ENCODE assay signal across 1 mouse cellular context in genomic region chr14:54714121-54714520, GRCm38 (mm10).
TF ChIP-seq lines count a peak whose summit lies in the region.

No protein-coding gene starts in this region.

TF ChIP-seq in CH12.LX, 34 proteins besides CTCF, POLR2A, EP300 and RAD21 (continued from another document):
- TF ChIP-seq MYC (IDR thresholded peaks at IDR 0.05; ENCODE audit: low read depth, low read length) (0 out of 2 replicates have a peak, but pooled peaks have one; percentile 34), POLR2AphosphoS2 (IDR thresholded peaks at IDR 0.05; ENCODE audit: low read depth, low read length) (no peak), ZC3H11A (IDR thresholded peaks at IDR 0.05; ENCODE audit: low read depth, low read length) (peak; percentile 83), ZNF384 (IDR thresholded peaks at IDR 0.05; ENCODE audit: low read depth, low read length) (no peak; the same call in 1 of the 2 replicates), E2F4 (IDR thresholded peaks at IDR 0.05; ENCODE audit: insufficient replicate concordance, low read depth, low read length) (0 out of 2 replicates have a peak, but pooled peaks have one; percentile 28), CHD2 (IDR thresholded peaks at IDR 0.05; ENCODE audit: low read length) (no peak), USF1 (IDR thresholded peaks at IDR 0.05; ENCODE audit: low read depth, low read length) (no peak), ZKSCAN1 (IDR thresholded peaks at IDR 0.05; ENCODE audit: borderline replicate concordance, low read depth, low read length) (no peak), TCF12 (IDR thresholded peaks at IDR 0.05; ENCODE audit: low read depth, low read length) (0 out of 2 replicates have a peak, but pooled peaks have one; percentile 44), PAX5 (IDR thresholded peaks at IDR 0.05; ENCODE audit: low read length) (no peak), GABPA (IDR thresholded peaks at IDR 0.05; ENCODE audit: insufficient replicate concordance, low read depth, low read length) (no peak), JUN (IDR thresholded peaks at IDR 0.05; ENCODE audit: insufficient read depth, low read depth, low read length) (no peak), UBTF (IDR thresholded peaks at IDR 0.05; ENCODE audit: low read depth, low read length) (no peak), MAZ (IDR thresholded peaks at IDR 0.05; ENCODE audit: low read depth, low read length) (peak; percentile 23; the same call in 1 of the 2 replicates), BHLHE40 (IDR thresholded peaks at IDR 0.05; ENCODE audit: low read depth, low read length) (0 out of 2 replicates have a peak, but pooled peaks have one; percentile 22), CHD1 (IDR thresholded peaks at IDR 0.05; ENCODE audit: low read depth, low read length) (no peak), IRF4 (IDR thresholded peaks at IDR 0.05; ENCODE audit: low read depth, low read length) (peak; percentile 67; the same call in 1 of the 2 replicates), MEF2A (IDR thresholded peaks at IDR 0.05; ENCODE audit: borderline replicate concordance, low read depth, low read length) (no peak), JUND (conservative IDR thresholded peaks at IDR 0.05; ENCODE audit: low read depth, low read length) (peak; percentile 40; the same call in 1 of the 2 replicates), USF2 (conservative IDR thresholded peaks at IDR 0.05; ENCODE audit: low read depth, low read length) (no peak), HCFC1 (IDR thresholded peaks at IDR 0.05; ENCODE audit: low read depth, low read length) (peak; percentile 43; the same call in 1 of the 2 replicates), SMC3 (IDR thresholded peaks at IDR 0.05; ENCODE audit: low read depth, low read length) (peak; percentile 96), ELF1 (IDR thresholded peaks at IDR 0.05; ENCODE audit: low read depth, low read length) (peak; percentile 35; the same call in 1 of the 2 replicates)
TF ChIP-seq in CH12.LX: peak in this region for 15.
